Mouse (Mus musculus): Measurements from ENCODE around the gene Igdcc4.

- TF ChIP-seq GATA1 (IDR thresholded peaks at IDR 0.05; ENCODE audit: borderline replicate concordance, low read length) (no peak), CTCF (IDR thresholded peaks at IDR 0.05; ENCODE audit: low read depth, low read length) (no peak), POLR2AphosphoS5 (IDR thresholded peaks at IDR 0.05; ENCODE audit: insufficient replicate concordance, low read depth, low read length) (no peak)
Measured at GRCm38 (mm10) chr9:65177497-65177896, 76.2 kb downstream of the Igdcc4 start.
